Mouse (Mus musculus) testis, adult 2 months (tissue): ENCODE measurements around the gene Psenen. TPM values are rescaled to one million over a fixed set of nuclear protein-coding genes. Genes with fewer than 3 reads are reported as not detected.
A peak's percentile ranks its signal among the peaks of the same experiment; 100 is the strongest.

Experiments used
- H3K27ac ChIP-seq: fragments of 200-500 bp; 2 replicates; pipeline ENCODE4 v1.5.1; 2012; ENCODE audit warnings: low read depth, low read length; ENCODE audit not compliant: control insufficient read depth, insufficient read depth
- H3K27me3 ChIP-seq: fragments of 200-500 bp; 2 replicates; pipeline ENCODE4 v1.6.1; 2012; ENCODE audit warnings: mild to moderate bottlenecking, low read length, moderate library complexity; ENCODE audit not compliant: control insufficient read depth, insufficient read depth
- H3K36me3 ChIP-seq: fragments of 200-500 bp; 2 replicates; pipeline ENCODE4 v1.6.1; 2012; ENCODE audit warnings: mild to moderate bottlenecking, low read length; ENCODE audit not compliant: control insufficient read depth, insufficient read depth
- H3K4me1 ChIP-seq: fragments of 200-500 bp; 2 replicates; pipeline ENCODE4 v1.6.1; 2012; ENCODE audit warnings: low read length; ENCODE audit not compliant: control insufficient read depth, insufficient read depth
- H3K4me3 ChIP-seq: fragments of 200-500 bp; 2 replicates; pipeline ENCODE4 v1.5.1; 2012; ENCODE audit warnings: low read depth, mild to moderate bottlenecking, low read length, moderate library complexity, mixed read lengths; ENCODE audit not compliant: control insufficient read depth
- CTCF ChIP-seq: fragments of 200-500 bp; IDR thresholded peaks from 2 replicates; pipeline ENCODE4 v1.5.1; 2012; ENCODE audit warnings: low read depth, mild to moderate bottlenecking, inconsistent platforms, low read length, moderate library complexity; ENCODE audit not compliant: control insufficient read depth, insufficient read depth, insufficient replicate concordance
- POLR2A ChIP-seq: fragments of 200-500 bp; IDR thresholded peaks from 2 replicates; pipeline ENCODE4 v1.6.1; 2012; ENCODE audit warnings: low read depth, mild to moderate bottlenecking, inconsistent platforms, low read length, moderate library complexity; ENCODE audit not compliant: control insufficient read depth
- polyA plus RNA-seq: library from polyadenylated mRNA; depleted of rRNA; stranded (reverse); fragments of >200 nt; gene quantifications from 2 replicates; pipeline ENCODE4 v1.2.3, GENCODE M21; 2012

Gene Psenen
- polyA plus RNA-seq, 1 experiment, result 167 TPM

GRCm38 (mm10) chr7:30531291-30531815 is 32.1 kb downstream of the Psenen start:
- no peak for TF ChIP-seq POLR2A
- TF ChIP-seq CTCF, result no peak
- Histone ChIP-seq H3K36me3 (peaks cover 10% of the 10 kb centered on the region), H3K4me3 (no peak overlapping the region), H3K27ac (no peak overlapping the region), H3K4me1 (peaks cover 28% of the 10 kb centered on the region), H3K27me3 (no peaks in the 10 kb centered on the region)

- 0 out of 2 replicates have a peak, but pooled peaks have one; percentile 11 for TF ChIP-seq POLR2A
- TF ChIP-seq CTCF, result no peak
- peaks cover 10% of the 10 kb centered on the region for H3K36me3 ChIP-seq
- no peak overlapping the region for H3K27ac ChIP-seq
- H3K27me3 ChIP-seq, result no peaks in the 10 kb centered on the region
- H3K4me3 ChIP-seq, result peak overlapping the region; percentile 33
- peaks cover 17% of the 10 kb centered on the region for H3K4me1 ChIP-seq
Measured at GRCm38 (mm10) chr7:30526981-30527380, 36.4 kb downstream of the Psenen start.

GRCm38 (mm10) chr7:30526399-30526798 is 37.0 kb downstream of the Psenen start:
- Histone ChIP-seq H3K27me3 (no peaks in the 10 kb centered on the region), H3K4me1 (peaks cover 17% of the 10 kb centered on the region), H3K4me3 (no peak overlapping the region), H3K27ac (no peak overlapping the region), H3K36me3 (peaks cover 10% of the 10 kb centered on the region)
- TF ChIP-seq CTCF (no peak), POLR2A (no peak)

- Histone ChIP-seq H3K36me3 (peaks cover 10% of the 10 kb centered on the region), H3K4me1 (peaks cover 17% of the 10 kb centered on the region), H3K4me3 (no peak overlapping the region), H3K27me3 (no peaks in the 10 kb centered on the region), H3K27ac (no peak overlapping the region)
- no peak for TF ChIP-seq CTCF
- no peak for TF ChIP-seq POLR2A
Measured at GRCm38 (mm10) chr7:30525954-30526353, 37.5 kb downstream of the Psenen start.

GRCm38 (mm10) chr7:30524487-30524886 is 38.9 kb downstream of the Psenen start:
- Histone ChIP-seq H3K27me3 (no peaks in the 10 kb centered on the region), H3K36me3 (peaks cover 6% of the 10 kb centered on the region), H3K27ac (no peak overlapping the region), H3K4me3 (no peak overlapping the region), H3K4me1 (peaks cover 17% of the 10 kb centered on the region)
- no peak for TF ChIP-seq POLR2A
- TF ChIP-seq CTCF, result no peak

GRCm38 (mm10) chr7:30522871-30523270 is 40.6 kb downstream of the Psenen start:
- no peak overlapping the region for H3K27ac ChIP-seq
- H3K27me3 ChIP-seq, result no peaks in the 10 kb centered on the region
- H3K4me1 ChIP-seq, result peaks cover 20% of the 10 kb centered on the region
- TF ChIP-seq CTCF, result no peak
- TF ChIP-seq POLR2A, result no peak; the same call in 1 of the 2 replicates
- peaks cover 2% of the 10 kb centered on the region; the same call in 1 of the 2 replicates for H3K36me3 ChIP-seq
- no peak overlapping the region for H3K4me3 ChIP-seq

- no peak overlapping the region for H3K4me3 ChIP-seq
- no peaks in the 10 kb centered on the region for H3K27me3 ChIP-seq
- H3K4me1 ChIP-seq, result peaks cover 11% of the 10 kb centered on the region
- H3K27ac ChIP-seq, result no peak overlapping the region
- TF ChIP-seq CTCF (no peak), POLR2A (no peak)
- no peaks in the 10 kb centered on the region for H3K36me3 ChIP-seq
Measured at GRCm38 (mm10) chr7:30520856-30521255, 42.6 kb downstream of the Psenen start.
